Mouse (Mus musculus) adrenal gland, adult 2 months (tissue): Measurements from ENCODE around the gene Dll3. TPM values are rescaled to one million over a fixed set of nuclear protein-coding genes. Genes with fewer than 3 reads are reported as not detected.
"Not testable (repeated sequence)": the region's sequence is repeated elsewhere in the genome, so short reads cannot be mapped to it uniquely, and the experiment has no call there.

ENCODE experiments used
- DNase-seq: peaks from one replicate; pipeline ENCODE4 v3.0.0; 2021
- polyA plus RNA-seq: library from polyadenylated mRNA; depleted of rRNA; stranded (reverse); fragments of >200 nt; gene quantifications from 2 replicates; pipeline ENCODE4 v1.2.3, GENCODE M21; 2012; rRNA removed
- total RNA-seq, 2 experiments: library from RNA; stranded (reverse); gene quantifications; 2 replicates each; pipeline ENCODE4 v1.2.3; 2021

Gene Dll3
- total and polyA plus RNA-seq, 3 experiments, result 0.10 to 0.16 TPM; not detected in 1

DNA sequence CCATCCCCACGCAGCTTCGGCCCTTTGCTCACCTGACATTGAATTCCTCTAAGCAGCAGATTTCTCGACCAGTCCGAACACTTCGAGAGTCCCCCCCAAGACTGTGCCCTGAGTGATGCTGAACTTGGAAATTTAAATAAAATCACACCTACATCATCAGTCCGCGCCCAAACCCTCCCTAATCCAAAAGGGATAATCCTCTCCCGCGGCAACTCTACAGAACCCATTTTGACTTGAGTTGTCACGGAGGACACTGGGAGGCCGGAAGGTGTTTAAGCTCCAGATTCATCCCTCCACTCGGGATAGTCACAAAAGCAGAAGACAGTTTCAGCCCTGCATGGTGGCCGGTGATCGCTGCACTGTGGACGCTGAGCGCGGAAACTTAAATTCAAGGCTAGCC lies 50.1 kb downstream of the Dll3 start:
- DNase-seq, result no peak

DNA sequence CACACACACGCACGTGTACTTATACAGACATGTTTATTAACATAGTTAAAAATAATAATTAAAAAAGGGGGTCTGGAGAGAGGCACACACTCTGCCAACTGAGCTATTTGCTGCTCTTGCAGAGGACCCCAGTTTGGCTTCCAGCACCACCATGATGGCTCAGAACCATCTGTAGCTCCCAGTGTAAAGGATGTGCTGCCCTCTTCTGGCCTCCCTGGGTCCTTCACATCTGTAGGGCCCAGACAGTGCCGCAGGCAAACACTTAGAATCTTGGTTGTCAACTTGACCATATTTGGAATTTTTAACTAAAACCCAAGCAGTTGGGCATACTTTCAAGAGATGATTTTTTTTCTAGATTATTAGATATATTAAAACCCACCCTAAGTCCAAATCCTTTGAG lies 53.1 kb downstream of the Dll3 start:
- no peak for DNase-seq

DNA sequence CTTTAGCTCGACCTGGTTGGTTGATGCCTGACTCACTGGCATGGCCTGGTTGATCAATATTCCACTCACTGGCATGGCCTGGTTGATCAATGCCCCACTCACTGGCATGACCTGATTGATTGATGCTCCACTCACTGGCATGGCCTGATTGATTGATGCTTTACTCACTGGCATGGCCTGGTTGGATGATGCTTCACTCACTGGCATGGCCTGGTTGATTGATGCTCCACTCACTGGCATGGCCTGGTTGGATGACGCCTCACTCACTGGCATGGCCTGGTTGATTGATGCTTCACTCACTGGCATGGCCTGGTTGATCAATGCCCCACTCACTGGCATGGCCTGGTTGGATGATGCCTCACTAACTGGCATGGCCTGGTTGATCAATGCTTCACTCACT lies 58.1 kb downstream of the Dll3 start:
- DNase-seq, result not testable (repeated sequence)

Other genes starting within 250 kb of the Dll3 start
- gene Fcgbp, start 231.0 kb downstream of the Dll3 start, total RNA-seq, result not detected
- gene Fcgbp, start 231.0 kb downstream of the Dll3 start, polyA plus RNA-seq, result 0.04 and 0.07 TPM in 2 replicates
- not detected for gene 9530053A07Rik, start 172.8 kb downstream of the Dll3 start, total RNA-seq
- gene 9530053A07Rik, start 172.8 kb downstream of the Dll3 start, polyA plus RNA-seq, result 0.01 TPM in 1 of 2 replicates, not detected in the other
- 100 to 1,000 TPM in 1 of 2 experiments, 10 to 100 TPM in 1; 99.5 to 104 TPM for gene Fbl, start 132.5 kb downstream of the Dll3 start, total RNA-seq
- 27.2 and 34.7 TPM in 2 replicates for gene Fbl, start 132.5 kb downstream of the Dll3 start, polyA plus RNA-seq
- gene Dyrk1b, start 122.8 kb downstream of the Dll3 start, total RNA-seq, result 10 to 100 TPM; 25.5 to 33.4 TPM
- gene Dyrk1b, start 122.8 kb downstream of the Dll3 start, polyA plus RNA-seq, result 104 and 107 TPM in 2 replicates
- gene Eid2, start 34.4 kb downstream of the Dll3 start, total RNA-seq, result 10 to 100 TPM; 23.4 to 24.4 TPM
- gene Eid2, start 34.4 kb downstream of the Dll3 start, polyA plus RNA-seq, result 30.4 and 36.8 TPM in 2 replicates
- gene Eid2b, start 24.5 kb downstream of the Dll3 start, total RNA-seq, result 10 to 100 TPM in 1 of 2 experiments, 1 to 10 TPM in 1; 9.1 to 17.6 TPM
- gene Eid2b, start 24.5 kb downstream of the Dll3 start, polyA plus RNA-seq, result 44.8 and 49.6 TPM in 2 replicates
- gene Selenov, start 11.1 kb downstream of the Dll3 start, total RNA-seq, result not detected
- gene Selenov, start 11.1 kb downstream of the Dll3 start, polyA plus RNA-seq, result 0.19 TPM in 1 of 2 replicates, not detected in the other
- 10 to 100 TPM; 66.6 to 99.9 TPM for gene Timm50, start 9.8 kb upstream of the Dll3 start, total RNA-seq
- 90.5 and 101 TPM in 2 replicates for gene Timm50, start 9.8 kb upstream of the Dll3 start, polyA plus RNA-seq
- 100 to 1,000 TPM; 156 to 171 TPM for gene Supt5, start 36.5 kb upstream of the Dll3 start, total RNA-seq
- gene Supt5, start 36.5 kb upstream of the Dll3 start, polyA plus RNA-seq, result 163 and 190 TPM in 2 replicates
- 1,000 to 10,000 TPM in 1 of 2 experiments, 100 to 1,000 TPM in 1; 895 to 1,085 TPM for gene Rps16, start 48.4 kb upstream of the Dll3 start, total RNA-seq
- 555 and 709 TPM in 2 replicates for gene Rps16, start 48.4 kb upstream of the Dll3 start, polyA plus RNA-seq
- gene Plekhg2, start 70.4 kb upstream of the Dll3 start, total RNA-seq, result 10 to 100 TPM; 14.9 to 15.6 TPM
- gene Plekhg2, start 70.4 kb upstream of the Dll3 start, polyA plus RNA-seq, result 22.5 and 23.2 TPM in 2 replicates
- 10 to 100 TPM; 16.3 to 19.4 TPM for gene Zfp36, start 78.0 kb upstream of the Dll3 start, total RNA-seq
- 25.9 and 32.3 TPM in 2 replicates for gene Zfp36, start 78.0 kb upstream of the Dll3 start, polyA plus RNA-seq
- gene Med29, start 90.5 kb upstream of the Dll3 start, total RNA-seq, result 10 to 100 TPM; 39.6 to 49.7 TPM
- gene Med29, start 90.5 kb upstream of the Dll3 start, polyA plus RNA-seq, result 72.1 and 88.5 TPM in 2 replicates
- gene Paf1, start 90.7 kb upstream of the Dll3 start, total RNA-seq, result 100 to 1,000 TPM in 1 of 2 experiments, 10 to 100 TPM in 1; 73.4 to 104 TPM
- gene Paf1, start 90.7 kb upstream of the Dll3 start, polyA plus RNA-seq, result 323 and 399 TPM in 2 replicates
- 10 to 100 TPM in 1 of 2 experiments, 1 to 10 TPM in 1; 7.1 to 10.4 TPM for gene Gmfg, start 135.2 kb upstream of the Dll3 start, total RNA-seq
- gene Gmfg, start 135.2 kb upstream of the Dll3 start, polyA plus RNA-seq, result 0.58 and 0.89 TPM in 2 replicates
- 10 to 100 TPM; 12.9 to 25.4 TPM for gene Lrfn1, start 149.7 kb upstream of the Dll3 start, total RNA-seq
- gene Lrfn1, start 149.7 kb upstream of the Dll3 start, polyA plus RNA-seq, result 33.6 and 37.1 TPM in 2 replicates
- gene Ifnl2, start 208.2 kb upstream of the Dll3 start, total RNA-seq, result not detected
- 0.33 and 1.00 TPM in 2 replicates for gene Ifnl2, start 208.2 kb upstream of the Dll3 start, polyA plus RNA-seq
- not detected for gene Ifnl3, start 220.6 kb upstream of the Dll3 start, total RNA-seq
- 0.48 and 0.59 TPM in 2 replicates for gene Ifnl3, start 220.6 kb upstream of the Dll3 start, polyA plus RNA-seq
- gene Sycn, start 238.6 kb upstream of the Dll3 start, total RNA-seq, result not detected
- gene Sycn, start 238.6 kb upstream of the Dll3 start, polyA plus RNA-seq, result 0.44 and 0.48 TPM in 2 replicates
- not detected for gene Nccrp1, start 245.0 kb upstream of the Dll3 start, total RNA-seq
- 0.10 TPM in 1 of 2 replicates, not detected in the other for gene Nccrp1, start 245.0 kb upstream of the Dll3 start, polyA plus RNA-seq